Mouse (Mus musculus) CH12.LX (cell line): ENCODE results near the gene Osbp2.

ENCODE experiments used
- CHD1 ChIP-seq: IDR thresholded peaks from 2 replicates; pipeline ENCODE4 v1.6.1; 2012; ENCODE audit warnings: low read depth, low read length, improper control_type of control experiment, inconsistent platforms
- CHD2 ChIP-seq: IDR thresholded peaks from 2 replicates; pipeline ENCODE4 v1.6.1; 2011; ENCODE audit warnings: low read length, improper control_type of control experiment
- CTCF ChIP-seq, 2 experiments: IDR thresholded peaks in 1 of 2; conservative IDR thresholded peaks in 1 of 2; 2 replicates each; pipeline ENCODE4 v1.5.1; 2011 to 2012; ENCODE audit warnings: low read depth in 2 of 2, low read length in 2 of 2, improper control_type of control experiment in 1 of 2, inconsistent platforms in 1 of 2, mild to moderate bottlenecking in 1 of 2, moderate library complexity in 1 of 2
- HCFC1 ChIP-seq: IDR thresholded peaks from 2 replicates; pipeline ENCODE4 v1.6.1; 2012; ENCODE audit warnings: low read depth, mild to moderate bottlenecking, inconsistent platforms, low read length, improper control_type of control experiment
- KAT2A ChIP-seq: IDR thresholded peaks from 2 replicates; pipeline ENCODE4 v1.6.1; 2012; ENCODE audit warnings: low read length, improper control_type of control experiment, inconsistent platforms; ENCODE audit not compliant: insufficient replicate concordance
- MAZ ChIP-seq: IDR thresholded peaks from 2 replicates; pipeline ENCODE4 v1.6.1; 2012; ENCODE audit warnings: low read depth, mild to moderate bottlenecking, inconsistent platforms, low read length, improper control_type of control experiment, moderate library complexity
- NRF1 ChIP-seq: IDR thresholded peaks from 2 replicates; pipeline ENCODE4 v1.6.1; 2014; ENCODE audit warnings: low read depth, mild to moderate bottlenecking, inconsistent platforms, low read length, improper control_type of control experiment, moderate library complexity
- POLR2A ChIP-seq: IDR thresholded peaks from 2 replicates; pipeline ENCODE4 v1.6.1; 2011; ENCODE audit warnings: low read depth, mild to moderate bottlenecking, improper control_type of control experiment, low read length
- RCOR1 ChIP-seq: conservative IDR thresholded peaks from 2 replicates; pipeline ENCODE4 v1.6.1; 2012; ENCODE audit warnings: low read depth, mild to moderate bottlenecking, inconsistent platforms, low read length, improper control_type of control experiment
- USF1 ChIP-seq: IDR thresholded peaks from 2 replicates; pipeline ENCODE4 v1.6.1; 2014; ENCODE audit warnings: low read depth, mild to moderate bottlenecking, inconsistent platforms, low read length, improper control_type of control experiment
- ZKSCAN1 ChIP-seq: IDR thresholded peaks from 2 replicates; pipeline ENCODE4 v1.6.1; 2012; ENCODE audit warnings: low read depth, inconsistent platforms, low read length, improper control_type of control experiment, borderline replicate concordance

DNA sequence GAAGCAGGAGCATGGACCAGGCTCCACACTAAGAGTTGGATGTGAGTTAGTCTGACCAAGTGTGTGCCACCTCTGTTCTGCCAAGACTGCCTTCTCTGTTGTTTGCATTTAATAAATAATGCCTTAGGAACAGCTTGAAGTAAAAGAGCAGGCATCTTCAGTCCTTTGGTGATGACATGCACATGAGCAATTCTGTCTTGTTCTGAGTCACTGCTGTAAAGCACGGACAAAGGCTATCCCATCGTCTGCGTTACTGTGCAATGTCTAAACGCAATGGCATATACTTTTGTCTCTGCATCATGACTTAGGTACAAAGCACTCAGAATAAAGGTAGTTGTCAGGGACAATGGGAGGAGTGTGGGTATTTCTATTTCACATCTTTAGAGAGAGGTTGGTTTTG is 3.9 kb downstream of the Osbp2 start:
- TF ChIP-seq KAT2A, result no peak
- TF ChIP-seq USF1, result no peak
- no peak for TF ChIP-seq RCOR1
- TF ChIP-seq CTCF (conservative IDR thresholded peaks at IDR 0.05 in 1 of 2, IDR thresholded peaks at IDR 0.05 in 1 of 2; ENCODE audit: low read depth in 2 of 2, low read length in 2 of 2), result no peak
- TF ChIP-seq HCFC1, result no peak
- no peak for TF ChIP-seq MAZ
- TF ChIP-seq POLR2A, result no peak
- no peak for TF ChIP-seq NRF1
- no peak for TF ChIP-seq ZKSCAN1
- no peak for TF ChIP-seq CHD2
- no peak for TF ChIP-seq CHD1
